Mouse (Mus musculus): ENCODE measurements around the gene Ceacam14.

DNA sequence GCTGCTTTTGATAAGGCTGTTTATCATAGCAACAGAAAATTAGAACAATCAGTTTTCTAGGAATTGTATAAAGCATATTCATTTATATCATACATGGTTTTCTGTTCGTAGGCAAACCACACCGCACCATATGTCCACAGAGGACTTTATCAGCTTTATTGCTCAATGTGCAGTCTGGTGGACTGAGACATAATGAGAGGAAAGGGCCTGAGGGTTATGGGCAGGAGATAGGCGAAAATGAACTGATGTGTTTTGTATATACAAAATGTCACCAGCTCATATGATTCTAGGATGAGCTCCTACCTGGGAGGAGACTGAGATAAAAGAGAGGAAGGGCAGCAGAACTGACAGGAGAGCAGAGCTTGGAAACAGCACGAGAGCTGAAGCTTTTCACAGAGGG, at the start of gene Ceacam14:
- TF ChIP-seq CTCF (conservative IDR thresholded peaks at IDR 0.05; ENCODE audit: insufficient read depth, insufficient read length, low read depth, low read length) (no peak), POLR2A (IDR thresholded peaks at IDR 0.05; ENCODE audit: low read depth, low read length) (no peak)
